Mouse (Mus musculus) left cerebral cortex, adult 2 months (tissue): ENCODE measurements around the gene 1700001C02Rik. TPM values are rescaled to one million over a fixed set of nuclear protein-coding genes. Genes with fewer than 3 reads are reported as not detected.

ENCODE experiments used
- DNase-seq, 2 experiments: peaks; one replicate each; pipeline ENCODE4 v3.0.0; 2021 to 2022; ENCODE audit warnings: low spot score in 2 of 2, mixed read lengths in 1 of 2; ENCODE audit errors: extremely low spot score in 1 of 2
- H3K27ac ChIP-seq: fragments of 200-600 bp; 2 replicates; pipeline ENCODE4 v1.8.1; 2022
- H3K4me3 ChIP-seq: fragments of 200-600 bp; 2 replicates; pipeline ENCODE4 v1.8.1; 2022
- CTCF ChIP-seq: fragments of 200-600 bp; IDR thresholded peaks from 2 replicates; pipeline ENCODE4 v1.8.1; 2022; ENCODE audit warnings: antibody characterized with exemption, mild to moderate bottlenecking, moderate library complexity
- intact Hi-C: fragments of 180-260 bp; cut with DNase I; formaldehyde crosslinking; loops from one replicate; pipeline ENCODE4 v1.15.1; 2025
- total RNA-seq, 2 experiments: library from RNA; stranded (reverse); gene quantifications; 2 replicates each; pipeline ENCODE4 v1.2.3; 2021

1700001C02Rik gene
- total RNA-seq, 2 experiments from 2014 or later, result not detected

- no peak overlapping the region for H3K27ac ChIP-seq
- H3K4me3 ChIP-seq, result no peak overlapping the region
- no peak for TF ChIP-seq CTCF
- intact Hi-C loops, result no loop called here
- DNase-seq, result no peak
Observed at GRCm38 (mm10) chr5:30496821-30497220, 31.0 kb downstream of the 1700001C02Rik start.

GRCm38 (mm10) chr5:30497299-30497698, 31.5 kb downstream of the 1700001C02Rik start:
- DNase-seq, result no peak
- Histone ChIP-seq H3K27ac (no peak overlapping the region), H3K4me3 (no peak overlapping the region)
- no peak for TF ChIP-seq CTCF
- intact Hi-C loops, result no loop called here

GRCm38 (mm10) chr5:30513111-30513510, 47.3 kb downstream of the 1700001C02Rik start:
- Histone ChIP-seq H3K4me3 (no peak overlapping the region), H3K27ac (no peak overlapping the region)
- no peak for DNase-seq
- intact Hi-C loops, result loop anchor here (10.0 kb wide), 1 partner anchor 262 kb away; no protein-coding TSS in a partner anchor
- TF ChIP-seq CTCF, result no peak

- Histone ChIP-seq H3K4me3 (no peak overlapping the region), H3K27ac (no peak overlapping the region)
- DNase-seq, result peak; percentile 33 to 49
- peak; percentile 82 for TF ChIP-seq CTCF
- intact Hi-C loops, result loop anchor here (1.0 to 10.0 kb wide), 2 partner anchors 122 to 258 kb away; no protein-coding TSS in a partner anchor
Observed at GRCm38 (mm10) chr5:30516376-30516775, 50.5 kb downstream of the 1700001C02Rik start.

- no peak for TF ChIP-seq CTCF
- DNase-seq, result no peak
- no peak overlapping the region for H3K4me3 ChIP-seq
- intact Hi-C loops, result loop anchor here (10.0 kb wide), 1 partner anchor 257 kb away; no protein-coding TSS in a partner anchor
- H3K27ac ChIP-seq, result no peak overlapping the region
Observed at GRCm38 (mm10) chr5:30518108-30518507, 52.3 kb downstream of the 1700001C02Rik start.

GRCm38 (mm10) chr5:30518547-30518946, 52.7 kb downstream of the 1700001C02Rik start:
- intact Hi-C loops, result loop anchor here (10.0 kb wide), 1 partner anchor 256 kb away; no protein-coding TSS in a partner anchor
- no peak for TF ChIP-seq CTCF
- no peak overlapping the region for H3K4me3 ChIP-seq
- no peak for DNase-seq
- H3K27ac ChIP-seq, result no peak overlapping the region

- no peak for TF ChIP-seq CTCF
- intact Hi-C loops, result loop anchor here (10.0 kb wide), 1 partner anchor 255 kb away; no protein-coding TSS in a partner anchor
- Histone ChIP-seq H3K4me3 (no peak overlapping the region), H3K27ac (no peak overlapping the region)
- no peak for DNase-seq
Observed at GRCm38 (mm10) chr5:30519494-30519893, 53.6 kb downstream of the 1700001C02Rik start.

- H3K4me3 ChIP-seq, result no peak overlapping the region
- no peak for TF ChIP-seq CTCF
- no peak for DNase-seq
- H3K27ac ChIP-seq, result no peak overlapping the region
- intact Hi-C loops, result no loop called here
Observed at GRCm38 (mm10) chr5:30520214-30520732, 54.4 kb downstream of the 1700001C02Rik start.

GRCm38 (mm10) chr5:30522406-30522805, 56.6 kb downstream of the 1700001C02Rik start:
- Histone ChIP-seq H3K4me3 (no peak overlapping the region), H3K27ac (no peak overlapping the region)
- TF ChIP-seq CTCF, result no peak
- intact Hi-C loops, result no loop called here
- DNase-seq, result no peak

- intact Hi-C loops, result no loop called here
- H3K4me3 ChIP-seq, result no peak overlapping the region
- no peak for TF ChIP-seq CTCF
- no peak for DNase-seq
- H3K27ac ChIP-seq, result no peak overlapping the region
Observed at GRCm38 (mm10) chr5:30523131-30523530, 57.3 kb downstream of the 1700001C02Rik start.

GRCm38 (mm10) chr5:30524213-30524612, 58.4 kb downstream of the 1700001C02Rik start:
- DNase-seq, result no peak
- Histone ChIP-seq H3K27ac (no peak overlapping the region), H3K4me3 (no peak overlapping the region)
- no peak for TF ChIP-seq CTCF
- intact Hi-C loops, result no loop called here

GRCm38 (mm10) chr5:30525920-30526836, 60.3 kb downstream of the 1700001C02Rik start:
- DNase-seq, result peak in 1 of 2 experiments; percentile 29
- Histone ChIP-seq H3K4me3 (no peak overlapping the region), H3K27ac (no peak overlapping the region)
- intact Hi-C loops, result no loop called here
- TF ChIP-seq CTCF, result no peak
